Mouse (Mus musculus) Muller cell, postnatal 12 days (primary cell): ENCODE measurements at regions not wholly inside any gene's neighbourhood (a gene's known extent, or its start where the extent isn't known, plus 50 kb on each side); places are given as distances from the start of the nearest gene placed in this dataset.
"Not testable (repeated sequence)": the region's sequence is repeated elsewhere in the genome, so short reads cannot be mapped to it uniquely, and the experiment has no call there.

Experiments used
- DNase-seq: peaks from one replicate; pipeline ENCODE4 v3.0.0-alpha.2; 2015; ENCODE audit errors: inconsistent ontology term

- DNase-seq, result no peak
Measured at GRCm38 (mm10) chr15:8831720-8832620, 121.4 kb upstream of the Slc1a3 start.

- no peak for DNase-seq
Measured at GRCm38 (mm10) chr15:8824861-8825260, 114.3 kb upstream of the Slc1a3 start.

GRCm38 (mm10) chr15:8822795-8823194, 112.2 kb upstream of the Slc1a3 start:
- DNase-seq, result not testable (repeated sequence)

GRCm38 (mm10) chr15:8817542-8817941, 107.0 kb upstream of the Slc1a3 start:
- DNase-seq, result no peak

GRCm38 (mm10) chr15:8816501-8817368, 106.2 kb upstream of the Slc1a3 start:
- peak; percentile 40 for DNase-seq

GRCm38 (mm10) chr15:8815958-8816357, 105.4 kb upstream of the Slc1a3 start:
- no peak for DNase-seq

GRCm38 (mm10) chr15:8815277-8815676, 104.7 kb upstream of the Slc1a3 start:
- DNase-seq, result no peak

- DNase-seq, result peak; percentile 92
Measured at GRCm38 (mm10) chr15:8806354-8806753, 95.8 kb upstream of the Slc1a3 start.

GRCm38 (mm10) chr15:8805565-8805964, 95.0 kb upstream of the Slc1a3 start:
- DNase-seq, result not testable (repeated sequence)

- DNase-seq, result peak; percentile 43
Measured at GRCm38 (mm10) chr15:8802058-8802457, 91.5 kb upstream of the Slc1a3 start.

GRCm38 (mm10) chr15:8797015-8797414, 86.5 kb upstream of the Slc1a3 start:
- DNase-seq, result no peak

GRCm38 (mm10) chr15:8792106-8792505, 81.5 kb upstream of the Slc1a3 start:
- DNase-seq, result no peak

- DNase-seq, result no peak
Measured at GRCm38 (mm10) chr15:8789924-8790323, 79.4 kb upstream of the Slc1a3 start.

GRCm38 (mm10) chr15:8789000-8789399, 78.4 kb upstream of the Slc1a3 start:
- no peak for DNase-seq

- DNase-seq, result peak; percentile 38
Measured at GRCm38 (mm10) chr15:8785537-8785936, 75.0 kb upstream of the Slc1a3 start.

GRCm38 (mm10) chr15:8783567-8783966, 73.0 kb upstream of the Slc1a3 start:
- no peak for DNase-seq

GRCm38 (mm10) chr15:8783036-8783435, 72.5 kb upstream of the Slc1a3 start:
- no peak for DNase-seq

- DNase-seq, result no peak
Measured at GRCm38 (mm10) chr15:8782131-8782507, 71.6 kb upstream of the Slc1a3 start.

GRCm38 (mm10) chr15:8781159-8782130, 70.9 kb upstream of the Slc1a3 start:
- no peak for DNase-seq

- no peak for DNase-seq
Measured at GRCm38 (mm10) chr15:8780371-8780866, 69.9 kb upstream of the Slc1a3 start.
